Mouse (Mus musculus) layer of hippocampus, adult 2 months (tissue): Measurements from ENCODE around the gene Slc31a1. TPM values are rescaled to one million over a fixed set of nuclear protein-coding genes. Genes with fewer than 3 reads are reported as not detected.

Source experiments
- DNase-seq, 2 experiments: peaks; one replicate each; pipeline ENCODE4 v3.0.0; 2022; ENCODE audit warnings: low spot score in 2 of 2
- H3K27ac ChIP-seq: fragments of 200-600 bp; 2 replicates; pipeline ENCODE4 v1.8.1; 2022
- H3K4me3 ChIP-seq: fragments of 200-600 bp; 2 replicates; pipeline ENCODE4 v1.8.1; 2022; ENCODE audit warnings: mild to moderate bottlenecking
- CTCF ChIP-seq: fragments of 200-600 bp; conservative IDR thresholded peaks from 2 replicates; pipeline ENCODE4 v1.8.1; 2022; ENCODE audit warnings: antibody characterized with exemption, mild to moderate bottlenecking, moderate library complexity
- total RNA-seq, 2 experiments: library from RNA; stranded (reverse); gene quantifications; 2 replicates each; pipeline ENCODE4 v1.2.3; 2021

Gene Slc31a1
- total RNA-seq, 2 experiments from 2014 or later = 11.7 to 11.9 TPM

DNA sequence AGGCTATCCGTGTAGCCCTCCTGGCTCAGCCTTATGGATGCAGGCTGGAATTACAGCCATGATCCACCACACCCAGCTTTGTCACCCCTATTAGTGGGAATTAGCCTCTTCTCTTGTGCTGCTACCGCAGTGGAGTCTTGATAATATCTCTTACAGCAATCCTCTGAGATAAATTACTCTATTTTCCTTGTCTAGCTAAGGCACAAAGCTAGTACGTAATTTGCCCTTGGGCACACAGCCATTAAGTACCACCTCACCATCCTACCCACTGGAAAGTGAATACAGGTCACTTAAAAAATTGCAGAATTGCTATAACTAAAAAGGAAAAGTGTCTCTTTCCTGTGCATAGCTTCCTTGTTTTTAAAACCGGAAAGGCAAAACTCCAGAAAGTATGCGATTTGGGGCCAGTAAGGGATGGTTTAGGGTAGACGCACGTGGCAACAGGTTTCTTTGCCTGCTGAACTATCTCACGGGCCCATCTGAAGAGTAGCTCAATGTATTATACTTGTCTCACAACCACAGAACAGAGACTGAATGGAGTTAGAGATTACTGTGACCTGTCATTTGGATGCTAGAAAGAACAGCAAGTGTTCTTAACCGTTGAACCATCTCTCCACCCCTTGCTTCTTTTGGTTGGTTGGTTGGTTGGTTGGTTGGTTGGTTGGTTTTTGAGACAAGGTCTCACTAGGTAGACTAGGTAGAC lies 12.4 kb downstream of the Slc31a1 start:
- no peak overlapping the region for H3K4me3 ChIP-seq
- TF ChIP-seq CTCF = no peak
- no peak overlapping the region for H3K27ac ChIP-seq
- no peak for DNase-seq

DNA sequence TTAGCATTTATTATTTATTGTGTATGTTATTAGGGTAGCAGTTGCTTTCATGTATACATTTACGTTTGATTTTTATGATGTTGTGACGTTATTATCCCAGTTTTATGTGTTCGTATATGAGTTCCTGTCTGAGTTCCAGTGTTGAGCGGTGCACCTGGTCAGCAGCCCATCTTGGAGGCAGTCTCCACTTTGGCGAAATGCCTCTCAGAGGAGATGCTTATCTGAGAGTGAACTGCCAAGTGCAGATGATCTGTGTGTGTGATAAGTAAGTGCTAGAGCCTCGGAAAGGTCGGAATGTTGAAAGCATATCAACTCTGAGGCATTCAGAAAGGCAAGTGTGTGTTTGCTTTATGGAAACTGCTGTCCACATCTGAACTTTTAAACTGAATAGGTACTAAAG lies 13.1 kb downstream of the Slc31a1 start:
- TF ChIP-seq CTCF = no peak
- no peak overlapping the region for H3K27ac ChIP-seq
- DNase-seq = no peak
- H3K4me3 ChIP-seq = no peak overlapping the region

DNA sequence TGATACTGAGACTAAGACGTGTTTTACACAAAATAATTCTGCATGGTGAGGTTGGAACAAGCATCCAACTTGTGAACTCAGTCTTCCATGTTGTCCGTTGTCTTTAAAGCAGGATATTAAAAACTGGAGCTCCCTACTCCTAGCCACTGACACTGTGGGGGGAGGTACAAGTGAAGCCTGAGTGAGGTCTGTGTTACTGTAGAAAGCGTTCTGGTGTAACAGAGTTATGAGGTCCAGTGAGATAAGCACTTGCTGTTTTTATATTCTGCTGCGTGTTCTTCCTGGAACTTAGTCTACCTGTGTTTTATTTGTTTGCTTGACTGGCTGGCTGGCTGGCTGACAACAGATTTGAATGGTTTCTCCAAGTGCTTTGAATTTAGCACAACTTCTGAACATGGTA lies 13.8 kb downstream of the Slc31a1 start:
- DNase-seq = no peak
- H3K27ac ChIP-seq = no peak overlapping the region
- TF ChIP-seq CTCF = no peak
- no peak overlapping the region for H3K4me3 ChIP-seq

DNA sequence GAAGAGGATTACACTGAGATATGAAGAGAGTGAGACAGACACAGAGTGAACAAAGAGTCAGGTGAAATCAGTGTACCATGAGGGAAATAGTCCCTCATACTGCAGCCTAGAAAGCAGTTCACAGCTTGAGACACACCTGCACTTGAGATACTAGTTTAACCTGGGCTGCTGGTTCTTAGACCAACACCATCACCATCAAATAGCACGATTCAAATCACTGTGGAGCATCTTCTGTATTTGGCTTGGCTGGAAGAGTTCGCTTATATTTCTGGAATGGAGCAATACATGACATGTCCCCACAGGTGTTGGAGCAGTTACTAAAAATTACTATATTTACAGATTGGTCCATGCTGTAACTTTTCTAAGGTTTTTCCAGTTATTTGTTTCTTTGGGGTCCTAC lies 15.6 kb downstream of the Slc31a1 start:
- no peak for DNase-seq
- TF ChIP-seq CTCF = no peak
- no peak overlapping the region for H3K4me3 ChIP-seq
- H3K27ac ChIP-seq = no peak overlapping the region

DNA sequence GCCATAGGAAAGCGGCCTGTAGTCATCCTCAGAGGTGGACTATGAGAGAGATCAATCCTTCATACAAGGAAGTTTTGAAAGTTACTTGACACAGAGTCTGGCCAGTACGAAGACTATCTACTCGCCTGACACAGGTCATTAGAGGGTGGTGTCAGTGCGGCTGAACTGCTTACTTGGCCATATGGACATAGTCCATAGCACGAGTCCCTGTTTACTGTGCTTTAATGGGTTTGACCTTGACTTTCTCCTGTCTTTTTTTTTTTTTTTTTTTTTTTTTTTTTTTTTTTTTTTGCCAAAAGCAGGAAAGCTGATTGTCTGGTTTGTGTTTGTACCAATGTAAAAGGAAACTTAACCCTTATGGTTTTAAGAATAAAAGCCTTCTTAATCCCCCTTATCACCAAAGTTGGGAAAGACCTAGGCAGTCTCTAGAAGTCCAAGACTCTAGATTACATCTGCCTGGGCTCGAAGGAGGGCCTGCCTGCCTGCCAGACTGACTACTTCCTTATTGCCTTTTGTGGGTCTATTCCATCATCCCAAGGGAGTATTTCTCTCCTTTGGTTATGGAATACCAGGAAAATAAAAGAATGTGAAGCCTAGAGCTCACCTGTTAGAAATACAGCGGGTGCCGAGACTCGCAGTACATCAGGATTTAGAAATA lies 19.3 kb downstream of the Slc31a1 start:
- Histone ChIP-seq H3K4me3 (no peak overlapping the region), H3K27ac (no peak overlapping the region)
- TF ChIP-seq CTCF = no peak
- DNase-seq = no peak

DNA sequence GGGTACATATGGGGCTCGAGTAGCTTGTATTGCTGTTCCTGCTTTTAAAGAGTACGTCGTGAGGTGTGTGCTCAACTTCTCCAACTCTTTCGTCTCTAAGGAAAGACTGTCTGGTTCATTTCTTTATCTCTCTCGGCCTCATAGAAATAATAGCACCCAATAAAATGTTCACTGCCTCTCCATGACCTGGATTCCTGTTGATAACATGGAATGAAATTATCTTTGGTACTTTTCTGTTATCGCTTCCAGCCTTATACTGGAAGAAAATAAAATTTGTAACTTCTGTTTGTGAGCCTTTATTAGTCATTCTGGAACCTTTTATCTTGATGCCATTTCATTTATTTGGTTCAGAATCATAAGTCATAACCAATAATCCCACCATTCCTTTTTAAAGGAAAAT lies 22.7 kb downstream of the Slc31a1 start:
- Histone ChIP-seq H3K27ac (no peak overlapping the region), H3K4me3 (no peak overlapping the region)
- TF ChIP-seq CTCF = no peak
- DNase-seq = no peak

DNA sequence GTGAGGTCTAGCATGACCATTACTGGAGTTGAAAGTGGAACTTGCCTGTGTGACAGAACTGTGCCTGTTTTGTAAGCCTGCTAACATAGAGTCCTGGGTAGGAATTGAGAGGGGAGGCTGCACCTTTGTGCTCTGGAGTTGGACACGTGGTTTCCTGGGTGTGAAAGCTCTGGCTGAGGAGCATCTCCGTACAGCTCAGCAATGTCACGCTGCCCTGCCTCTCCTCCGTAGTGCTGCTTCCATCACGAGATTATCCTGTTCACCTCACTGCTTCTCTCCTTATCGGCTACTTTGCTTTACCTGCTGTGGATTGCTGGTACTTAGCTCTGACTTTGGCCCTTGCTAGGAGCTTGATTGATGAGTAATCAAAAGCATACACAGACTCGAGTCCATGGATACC lies 23.2 kb downstream of the Slc31a1 start:
- H3K27ac ChIP-seq = no peak overlapping the region
- no peak for DNase-seq
- H3K4me3 ChIP-seq = no peak overlapping the region
- no peak for TF ChIP-seq CTCF

DNA sequence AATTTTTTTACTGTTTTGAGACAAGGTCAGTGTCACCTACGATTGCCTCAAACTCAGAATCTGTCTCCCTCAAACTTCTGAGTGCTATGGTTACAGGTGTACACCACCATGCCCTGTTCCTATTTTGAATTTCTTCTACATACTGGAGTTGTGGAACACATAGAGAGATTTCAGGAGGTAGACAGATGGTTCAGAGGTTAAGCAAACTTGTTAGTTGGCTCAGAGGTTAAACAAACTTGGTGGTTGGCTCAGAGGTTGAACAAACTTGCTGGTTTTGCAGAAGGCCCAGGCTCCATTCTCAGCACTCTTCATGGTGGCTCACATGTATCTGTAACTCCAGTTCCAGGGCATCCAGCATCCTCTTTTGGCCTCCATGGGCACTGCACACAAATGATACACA lies 23.6 kb downstream of the Slc31a1 start:
- no peak overlapping the region for H3K4me3 ChIP-seq
- H3K27ac ChIP-seq = no peak overlapping the region
- no peak for TF ChIP-seq CTCF
- no peak for DNase-seq

DNA sequence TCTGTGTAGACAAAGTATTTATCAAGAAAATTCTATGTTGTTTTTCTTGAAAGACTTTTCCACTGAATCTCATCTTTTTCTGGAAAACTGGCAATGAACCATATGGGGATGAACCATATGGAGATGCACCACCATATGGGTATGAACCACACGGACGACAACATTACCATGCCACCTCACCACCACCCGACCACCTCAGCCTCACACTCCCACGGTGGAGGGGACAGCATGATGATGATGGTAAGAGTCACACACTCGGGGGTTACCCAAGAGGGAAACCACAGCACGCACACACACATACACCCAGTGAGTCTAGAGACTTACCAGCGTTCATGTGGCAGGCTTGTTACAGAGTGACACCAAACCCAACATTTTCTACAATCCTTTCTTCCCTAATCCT lies 24.9 kb downstream of the Slc31a1 start:
- peak in 1 of 2 experiments; percentile 32 for DNase-seq
- no peak overlapping the region for H3K27ac ChIP-seq
- no peak overlapping the region for H3K4me3 ChIP-seq
- TF ChIP-seq CTCF = no peak

DNA sequence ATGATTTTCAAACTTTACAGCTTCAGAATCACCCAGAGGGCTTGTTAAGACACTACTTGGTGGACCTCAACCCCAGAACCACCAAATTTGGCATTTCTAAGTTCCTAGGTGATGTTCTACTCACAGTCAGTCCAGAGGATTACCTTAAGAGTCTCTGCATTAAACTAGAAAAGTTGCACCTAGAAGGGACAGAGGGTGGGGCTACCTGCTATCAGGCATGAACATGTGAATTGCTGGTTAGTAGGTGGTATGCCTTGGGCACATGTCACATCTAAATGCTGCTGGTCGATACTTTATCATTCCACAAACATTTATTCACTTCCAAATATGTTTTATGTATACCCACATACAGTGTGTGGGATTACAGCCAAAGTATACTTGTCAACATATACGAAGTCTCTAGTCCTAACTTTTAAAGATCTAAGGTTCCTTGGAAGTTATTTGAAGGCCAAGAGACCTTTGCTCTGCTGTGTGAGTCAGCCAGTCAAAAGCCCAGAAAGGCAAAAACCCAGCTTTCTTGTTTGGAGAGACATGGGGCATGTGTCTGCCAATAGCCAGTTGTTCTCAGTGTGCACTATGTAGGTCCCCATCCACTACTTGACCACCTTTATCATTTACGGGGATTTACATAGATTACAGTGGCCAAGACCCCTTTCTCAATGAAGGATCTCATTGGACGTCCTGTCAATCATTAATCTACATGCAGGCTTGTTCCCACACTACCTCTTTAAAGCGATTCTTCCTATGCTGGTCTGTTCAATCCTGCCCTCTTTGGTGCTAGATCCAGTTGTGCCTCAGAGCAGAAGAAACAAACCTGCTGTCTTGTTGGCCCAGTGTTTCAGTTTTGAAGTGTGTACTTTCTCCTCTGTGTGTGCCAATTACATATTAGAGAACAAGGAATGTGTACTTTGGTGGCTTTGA lies 29.3 kb downstream of the Slc31a1 start:
- TF ChIP-seq CTCF = no peak
- no peak overlapping the region for H3K27ac ChIP-seq

DNA sequence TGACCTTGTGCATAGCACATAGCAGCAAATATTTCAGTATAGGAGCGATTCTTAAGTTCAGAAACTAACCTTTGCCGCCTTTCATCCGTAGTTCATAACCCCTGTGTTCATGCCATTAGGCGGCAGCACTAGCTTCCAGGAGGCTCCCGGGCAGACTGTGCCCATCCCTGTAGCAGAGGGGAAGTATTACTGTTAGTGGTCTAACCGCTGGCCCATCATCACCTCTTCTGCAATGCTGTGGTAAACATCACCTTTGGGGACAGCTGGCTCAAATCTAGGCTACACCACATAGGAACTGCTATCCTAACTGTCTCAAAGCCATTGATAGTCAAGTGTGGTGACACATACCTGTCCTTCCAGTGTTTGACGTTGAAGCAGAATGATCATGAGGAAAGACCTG lies 31.4 kb downstream of the Slc31a1 start:
- no peak for DNase-seq
- H3K4me3 ChIP-seq = no peak overlapping the region
- no peak for TF ChIP-seq CTCF
- H3K27ac ChIP-seq = no peak overlapping the region

More for the DNA sequence above, 29.3 kb downstream of the Slc31a1 start:
- no peak for DNase-seq
- no peak overlapping the region for H3K4me3 ChIP-seq

DNA sequence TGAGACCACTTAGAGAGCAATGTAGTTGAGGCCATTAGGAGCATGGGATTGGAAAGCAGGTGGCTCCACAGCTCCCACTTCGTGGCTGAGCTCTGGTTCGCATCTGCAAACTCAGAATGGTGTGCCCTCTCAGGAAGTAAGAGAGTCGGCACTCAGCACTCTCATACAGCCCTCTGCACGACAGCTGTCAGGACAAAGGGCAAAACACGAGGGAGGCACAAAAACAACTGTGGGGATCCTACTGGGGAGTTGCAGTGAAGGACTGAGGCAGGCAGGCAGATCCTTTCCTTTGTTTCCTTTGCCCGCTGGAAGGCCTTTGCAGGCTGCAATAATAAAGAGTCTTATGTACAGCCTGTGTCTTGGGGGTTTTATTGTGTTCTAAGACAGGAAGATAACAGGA lies 32.9 kb downstream of the Slc31a1 start:
- no peak overlapping the region for H3K4me3 ChIP-seq
- H3K27ac ChIP-seq = no peak overlapping the region
- no peak for DNase-seq
- TF ChIP-seq CTCF = no peak

DNA sequence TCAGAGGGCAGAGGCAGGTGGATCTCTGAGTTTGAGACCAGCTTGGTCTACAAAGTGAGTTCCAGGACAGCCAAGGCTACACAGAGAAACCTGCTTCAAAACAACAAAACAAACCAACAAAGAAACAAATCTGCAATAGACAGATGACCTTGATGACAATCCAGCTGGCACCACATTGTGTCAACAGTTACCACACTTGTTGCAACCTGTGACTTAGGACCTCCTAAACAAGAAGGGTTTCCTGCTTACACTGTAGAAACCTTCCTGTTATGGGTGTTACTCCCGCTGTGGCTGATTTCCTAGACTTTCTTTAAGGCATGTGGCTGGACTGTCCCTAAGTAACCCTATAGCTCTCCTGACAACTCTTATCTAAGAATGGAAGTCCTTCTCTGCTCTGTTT lies 35.3 kb downstream of the Slc31a1 start:
- DNase-seq = no peak
- H3K4me3 ChIP-seq = no peak overlapping the region
- TF ChIP-seq CTCF = no peak
- H3K27ac ChIP-seq = no peak overlapping the region; the same call in 1 of the 2 replicates
